Mouse (Mus musculus) 3134 (cell line): ENCODE data around the gene Snrk.
"Not testable (repeated sequence)": the region's sequence is repeated elsewhere in the genome, so short reads cannot be mapped to it uniquely, and the experiment has no call there.

ENCODE experiments used
- DNase-seq: peaks from one replicate; pipeline ENCODE4 v3.0.0-alpha.2; 2011; ENCODE audit warnings: low spot score; ENCODE audit not compliant: insufficient read length; ENCODE audit errors: extremely low read depth

Gene Snrk

GRCm38 (mm10) chr9:122138371-122139029, 21.4 kb downstream of the Snrk start:
- no peak for DNase-seq

- DNase-seq: no peak
Measured at GRCm38 (mm10) chr9:122139236-122139635, 22.2 kb downstream of the Snrk start.

- DNase-seq: no peak
Measured at GRCm38 (mm10) chr9:122143219-122143618, 26.2 kb downstream of the Snrk start.

- DNase-seq: no peak
Measured at GRCm38 (mm10) chr9:122144776-122145175, 27.7 kb downstream of the Snrk start.

- DNase-seq: no peak
Measured at GRCm38 (mm10) chr9:122145677-122146076, 28.6 kb downstream of the Snrk start.

- DNase-seq: no peak
Measured at GRCm38 (mm10) chr9:122146124-122146870, 29.2 kb downstream of the Snrk start.

- no peak for DNase-seq
Measured at GRCm38 (mm10) chr9:122148356-122148755, 31.3 kb downstream of the Snrk start.

GRCm38 (mm10) chr9:122149997-122150826, 33.1 kb downstream of the Snrk start:
- DNase-seq: no peak

- DNase-seq: no peak
Measured at GRCm38 (mm10) chr9:122152063-122152462, 35.0 kb downstream of the Snrk start.

- no peak for DNase-seq
Measured at GRCm38 (mm10) chr9:122152501-122152900, 35.4 kb downstream of the Snrk start.

- no peak for DNase-seq
Measured at GRCm38 (mm10) chr9:122153436-122153835, 36.4 kb downstream of the Snrk start.

GRCm38 (mm10) chr9:122155193-122155592, 38.1 kb downstream of the Snrk start:
- no peak for DNase-seq

GRCm38 (mm10) chr9:122156389-122157078, 39.5 kb downstream of the Snrk start:
- no peak for DNase-seq

GRCm38 (mm10) chr9:122157079-122157441, 40.0 kb downstream of the Snrk start:
- DNase-seq: no peak

GRCm38 (mm10) chr9:122164535-122164934, 47.5 kb downstream of the Snrk start:
- no peak for DNase-seq

GRCm38 (mm10) chr9:122167719-122168118, 50.7 kb downstream of the Snrk start:
- DNase-seq: not testable (repeated sequence)

GRCm38 (mm10) chr9:122169901-122170300, 52.8 kb downstream of the Snrk start:
- DNase-seq: no peak

GRCm38 (mm10) chr9:122172612-122173186, 55.6 kb downstream of the Snrk start:
- no peak for DNase-seq

- peak; percentile 19 for DNase-seq
Measured at GRCm38 (mm10) chr9:122173405-122174233, 56.6 kb downstream of the Snrk start.

- no peak for DNase-seq
Measured at GRCm38 (mm10) chr9:122174723-122175122, 57.7 kb downstream of the Snrk start.
